ENCODE assay signal across 22 mouse cellular contexts in genomic region chr10:88403021-88403420, GRCm38 (mm10). TPM values are rescaled to one million over a fixed set of nuclear protein-coding genes. Genes with fewer than 3 reads are reported as not detected.
A peak's percentile ranks its signal among the peaks of the same experiment; 100 is the strongest.
DNase-seq lines count a peak whose midpoint lies in the region; ATAC-seq and TF ChIP-seq lines count a peak whose summit lies in the region.
"Had no signal": no experiment of that assay in that cellular context is flagged by ENCODE, and none has a peak within 500 bp of the region (broad histone marks: within the 10 kb centered on the region; RNA-seq: fewer than 3 reads in every experiment).

No protein-coding gene starts in this region.

- ATAC-seq in megakaryocyte, adult 5-6 weeks (ENCODE audit: poor library complexity, severe bottlenecking) = peak; percentile 46
- no peak for ATAC-seq in forebrain, embryonic 12.5 days (ENCODE audit: low FRiP score)
- ATAC-seq in liver, postnatal 0 days = no peak
- ATAC-seq: forebrain, embryonic 14.5 days; forebrain, embryonic 16.5 days had no signal

- H3K4me1 ChIP-seq in forebrain, embryonic 12.5 days = no peaks in the 10 kb centered on the region
- no peaks in the 10 kb centered on the region for H3K4me1 ChIP-seq in liver, postnatal 0 days (ENCODE audit: insufficient read depth)
- H3K4me1 ChIP-seq: embryonic facial prominence, embryonic 13.5 days; embryonic facial prominence, embryonic 15.5 days had no signal

- no peak overlapping the region for H3K9ac ChIP-seq in forebrain, embryonic 12.5 days
- no peak overlapping the region for H3K9ac ChIP-seq in liver, postnatal 0 days (replicated peaks)
- H3K9ac ChIP-seq: embryonic facial prominence, embryonic 13.5 days; embryonic facial prominence, embryonic 15.5 days had no signal

- H3K9me3 ChIP-seq in forebrain, embryonic 12.5 days = no peaks in the 10 kb centered on the region
- H3K9me3 ChIP-seq in liver, postnatal 0 days (ENCODE audit: low read length) = no peaks in the 10 kb centered on the region
- H3K9me3 ChIP-seq: embryonic facial prominence, embryonic 13.5 days; embryonic facial prominence, embryonic 15.5 days had no signal

- TF ChIP-seq EP300 in liver, postnatal 0 days (IDR thresholded peaks at IDR 0.05; ENCODE audit: low read depth) = no peak

- DNase-seq in 416B (ENCODE audit: low read depth) = peak; percentile 77
- peak; percentile 68 for DNase-seq in gonadal fat pad, adult 2 months (ENCODE audit: low read depth)
- DNase-seq in liver, postnatal 0 days = no peak
- DNase-seq: adrenal gland, adult 2 months; adrenal gland, postnatal 10 days; adrenal gland, postnatal 25 days; cerebellum, adult 11-12 months; cerebellum, adult 2 months; cerebellum, adult 9-10 months; cerebellum, postnatal 10 days; cerebellum, postnatal 25 days; embryo, embryonic 11 days had no signal

- 90% methylated on average over 4 of the region's 4 CpGs for WGBS in forebrain, embryonic 12.5 days
- 82% methylated on average over 4 of the region's 4 CpGs for WGBS in liver, postnatal 0 days (ENCODE audit: insufficient replicate concordance)

- H3K4me2 ChIP-seq in forebrain, embryonic 12.5 days = no peak overlapping the region
- H3K4me2 ChIP-seq in liver, postnatal 0 days (ENCODE audit: low read depth, low read length) = no peak overlapping the region
- H3K4me2 ChIP-seq: embryonic facial prominence, embryonic 13.5 days; embryonic facial prominence, embryonic 15.5 days had no signal

- H3K27me3 ChIP-seq in forebrain, embryonic 12.5 days = no peaks in the 10 kb centered on the region
- H3K27me3 ChIP-seq in liver, postnatal 0 days (ENCODE audit: insufficient read depth, low read length) = no peaks in the 10 kb centered on the region
- H3K27me3 ChIP-seq: embryonic facial prominence, embryonic 13.5 days; embryonic facial prominence, embryonic 15.5 days had no signal

- no peak for TF ChIP-seq CTCF in liver, postnatal 0 days (IDR thresholded peaks at IDR 0.05; ENCODE audit: low read depth)

- no peak overlapping the region for H3K27ac ChIP-seq in forebrain, embryonic 12.5 days
- H3K27ac ChIP-seq in liver, postnatal 0 days (ENCODE audit: low read depth) = no peak overlapping the region
- H3K27ac ChIP-seq: embryonic facial prominence, embryonic 13.5 days; embryonic facial prominence, embryonic 15.5 days had no signal

- no peak overlapping the region for H3K4me3 ChIP-seq in forebrain, embryonic 12.5 days (replicated peaks)
- H3K4me3 ChIP-seq in liver, postnatal 0 days (ENCODE audit: low read depth, low read length) = no peak overlapping the region
- H3K4me3 ChIP-seq: embryonic facial prominence, embryonic 13.5 days; embryonic facial prominence, embryonic 15.5 days; erythroblast, embryonic 14.5 days had no signal

- H3K36me3 ChIP-seq in forebrain, embryonic 12.5 days (replicated peaks) = no peaks in the 10 kb centered on the region
- H3K36me3 ChIP-seq in liver, postnatal 0 days (replicated peaks; ENCODE audit: insufficient read depth, low read length) = no peaks in the 10 kb centered on the region
- H3K36me3 ChIP-seq: embryonic facial prominence, embryonic 15.5 days had no signal

RNA-seq across cellular contexts. Expression of gene Gnptab, which starts 24.1 kb away (rescaled TPM):
- 17.6 and 25.2 TPM in 2 replicates for polyA plus RNA-seq in gonadal fat pad, adult 2 months (2012; rRNA removed)
- 55.8 and 57.4 TPM in 2 replicates for total RNA-seq in megakaryocyte, adult 5-6 weeks (2015)
- total RNA-seq in megakaryocyte, adult 5-6 weeks (2017) = 29.4 and 33.3 TPM in 2 replicates
- 12.8 and 13.1 TPM in 2 replicates for polyA plus RNA-seq in forebrain, embryonic 12.5 days (2016; fragmentation: Nextera tagmentation; extraction: Ambion mirVana)
- 1.5 and 1.8 TPM in 2 replicates for polyA plus RNA-seq in liver, postnatal 0 days (2015; fragmentation: Nextera tagmentation; extraction: Ambion mirVana)

RNA-seq across cellular contexts. Expression of gene Dram1, which starts 24.1 kb away (rescaled TPM):
- polyA plus RNA-seq in gonadal fat pad, adult 2 months (2012; rRNA removed) = 69.9 and 108 TPM in 2 replicates
- 45.0 and 46.2 TPM in 2 replicates for total RNA-seq in megakaryocyte, adult 5-6 weeks (2015)
- total RNA-seq in megakaryocyte, adult 5-6 weeks (2017) = 35.5 and 36.0 TPM in 2 replicates
- 0.40 and 0.50 TPM in 2 replicates for polyA plus RNA-seq in forebrain, embryonic 12.5 days (2016; fragmentation: Nextera tagmentation; extraction: Ambion mirVana)
- 2.9 and 3.1 TPM in 2 replicates for polyA plus RNA-seq in liver, postnatal 0 days (2015; fragmentation: Nextera tagmentation; extraction: Ambion mirVana)
- total RNA-seq: MEL had no signal
- polyA plus RNA-seq: erythroblast, embryonic 14.5 days had no signal

RNA-seq across cellular contexts. Expression of gene Sycp3, which starts 56.3 kb away (rescaled TPM):
- polyA plus RNA-seq in gonadal fat pad, adult 2 months (2012; rRNA removed) = 0.10 and 0.42 TPM in 2 replicates
- not detected in 2 replicates for total RNA-seq in megakaryocyte, adult 5-6 weeks (2015)
- 0.62 TPM in 1 of 2 replicates, not detected in the other for total RNA-seq in megakaryocyte, adult 5-6 weeks (2017)
- polyA plus RNA-seq in forebrain, embryonic 12.5 days (2016; fragmentation: Nextera tagmentation; extraction: Ambion mirVana) = 0.23 TPM in 1 of 2 replicates, not detected in the other
- polyA plus RNA-seq in liver, postnatal 0 days (2015; fragmentation: Nextera tagmentation; extraction: Ambion mirVana) = 0.13 TPM in 1 of 2 replicates, not detected in the other
- total RNA-seq: MEL had no signal
- polyA plus RNA-seq: adrenal gland, adult 2 months; C2C12; embryonic facial prominence, embryonic 11.5 days; embryonic facial prominence, embryonic 15.5 days; erythroblast, embryonic 14.5 days; forebrain, embryonic 14.5 days; forebrain, embryonic 16.5 days had no signal

Comparison
In these comparisons a context has a peak if more than half of its experiments do, and no peak if none do; other contexts are left out.
1. RNA of gene Dram1, which starts 24.1 kb away (polyA plus RNA-seq): 69.9 to 108 TPM in gonadal fat pad, adult 2 months; 2.9 to 3.1 TPM in liver, postnatal 0 days and 0.40 to 0.50 TPM in forebrain, embryonic 12.5 days; every median in the first group is over 10 times any median in the second.